Mouse (Mus musculus): ENCODE results near the gene Pimreg.

- TF ChIP-seq POLR2A (IDR thresholded peaks at IDR 0.05; ENCODE audit: extremely low read depth, insufficient read depth, low read length) = no peak
- TF ChIP-seq CTCF (IDR thresholded peaks at IDR 0.05; ENCODE audit: extremely low read depth, insufficient read depth, low read length) = no peak
Measured at GRCm38 (mm10) chr11:72060416-72060815, 18.6 kb downstream of the Pimreg start.
